Mouse (Mus musculus) ovary, postnatal 14 days (tissue): ENCODE measurements around the gene Rnf39.

Source experiments
- DNase-seq: peaks from one replicate; pipeline ENCODE4 v3.0.0; 2022; ENCODE audit warnings: low spot score

Rnf39 gene

DNA sequence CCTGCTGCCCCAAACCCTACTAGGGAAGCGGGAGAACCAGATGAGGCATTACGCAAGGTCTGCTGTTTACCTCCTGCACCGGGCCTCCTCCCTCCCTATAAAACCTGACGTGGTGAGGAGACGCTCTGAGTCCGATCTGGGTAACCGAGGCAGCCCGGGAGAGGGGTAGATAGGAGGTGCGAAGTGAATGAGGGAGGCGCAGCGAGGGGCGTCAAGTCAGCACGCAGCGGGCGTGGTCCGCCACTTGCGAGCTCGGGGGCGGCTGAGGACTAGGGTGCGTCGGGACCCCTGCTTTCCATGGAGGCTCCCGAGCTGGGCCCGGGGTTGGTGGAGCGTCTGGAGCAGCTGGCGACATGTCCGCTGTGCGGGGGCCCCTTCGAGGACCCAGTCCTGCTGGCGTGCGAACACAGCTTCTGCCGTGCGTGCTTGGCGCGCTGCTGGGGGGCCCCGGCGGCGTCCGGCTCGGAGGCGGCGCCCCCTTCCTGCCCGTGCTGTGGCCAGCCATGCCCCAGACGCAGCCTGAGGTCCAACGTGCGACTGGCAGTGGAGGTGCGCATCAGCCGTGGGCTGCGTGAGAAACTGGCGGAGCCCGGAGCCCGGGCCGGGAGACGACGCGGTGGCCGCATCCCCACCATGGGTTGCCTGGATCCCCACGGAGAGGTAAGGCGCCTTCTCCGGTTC lies at the start of gene Rnf39:
Gene Rnf39 (plus strand): TSS at position 128 of the 681 bp plus-strand sequence.
- no peak for DNase-seq

DNA sequence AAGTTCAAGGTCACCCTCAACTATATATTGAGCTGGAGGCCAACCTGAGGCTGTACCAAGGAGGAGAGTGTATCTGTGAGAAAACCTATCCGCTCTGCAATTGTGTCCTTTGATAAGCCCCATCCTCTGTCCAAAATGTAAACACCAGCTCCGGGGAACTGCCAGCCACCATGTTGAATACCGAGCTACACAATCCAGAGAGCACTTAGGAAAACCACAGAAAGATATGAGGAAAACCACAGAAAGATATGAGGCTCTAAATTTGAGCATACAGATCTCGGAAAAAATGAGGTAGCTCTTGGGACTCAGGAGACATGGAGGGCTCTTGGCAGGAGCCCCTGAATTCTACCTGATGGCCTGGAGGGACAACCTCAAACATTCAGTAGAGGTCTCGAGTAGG lies 49.3 kb upstream of the Rnf39 start:
- DNase-seq, result no peak

DNA sequence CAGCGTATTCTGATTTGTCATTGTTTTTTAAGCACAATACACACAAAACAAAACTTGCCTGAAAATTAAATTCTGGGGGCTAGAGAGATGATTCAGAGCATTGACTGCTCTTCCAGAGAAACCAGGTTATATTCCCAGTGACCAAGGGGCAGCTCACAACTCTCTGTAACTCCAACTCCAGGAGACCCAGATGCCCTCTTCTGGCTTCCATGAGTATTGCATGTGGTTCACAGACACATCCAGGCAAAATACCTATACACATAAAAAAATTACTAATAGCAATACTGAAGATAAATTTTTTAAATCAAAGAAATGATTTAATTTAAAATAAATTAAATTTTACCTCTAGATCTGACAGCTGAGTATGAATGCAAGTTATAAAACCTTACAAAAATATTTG lies 46.1 kb upstream of the Rnf39 start:
- DNase-seq, result peak; percentile 19

DNA sequence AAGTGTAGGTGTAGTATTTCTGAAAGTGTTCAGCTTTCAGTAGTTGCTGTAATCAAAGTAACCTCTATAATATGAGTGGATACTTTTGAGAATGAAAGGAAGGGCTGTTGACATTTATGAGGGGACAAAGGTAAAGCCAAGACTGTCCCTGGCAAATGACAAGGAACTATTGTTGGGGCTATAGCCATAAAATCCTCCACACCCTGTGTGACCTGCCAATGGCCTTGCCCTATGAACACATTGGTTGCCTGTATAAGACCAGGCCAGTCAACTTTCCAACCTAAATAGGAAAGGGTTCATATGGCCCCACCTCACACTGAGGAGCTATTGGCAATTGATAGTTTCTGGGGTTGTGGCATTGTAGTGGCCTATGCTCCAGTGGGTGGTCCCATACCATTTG lies 45.7 kb upstream of the Rnf39 start:
- no peak for DNase-seq

DNA sequence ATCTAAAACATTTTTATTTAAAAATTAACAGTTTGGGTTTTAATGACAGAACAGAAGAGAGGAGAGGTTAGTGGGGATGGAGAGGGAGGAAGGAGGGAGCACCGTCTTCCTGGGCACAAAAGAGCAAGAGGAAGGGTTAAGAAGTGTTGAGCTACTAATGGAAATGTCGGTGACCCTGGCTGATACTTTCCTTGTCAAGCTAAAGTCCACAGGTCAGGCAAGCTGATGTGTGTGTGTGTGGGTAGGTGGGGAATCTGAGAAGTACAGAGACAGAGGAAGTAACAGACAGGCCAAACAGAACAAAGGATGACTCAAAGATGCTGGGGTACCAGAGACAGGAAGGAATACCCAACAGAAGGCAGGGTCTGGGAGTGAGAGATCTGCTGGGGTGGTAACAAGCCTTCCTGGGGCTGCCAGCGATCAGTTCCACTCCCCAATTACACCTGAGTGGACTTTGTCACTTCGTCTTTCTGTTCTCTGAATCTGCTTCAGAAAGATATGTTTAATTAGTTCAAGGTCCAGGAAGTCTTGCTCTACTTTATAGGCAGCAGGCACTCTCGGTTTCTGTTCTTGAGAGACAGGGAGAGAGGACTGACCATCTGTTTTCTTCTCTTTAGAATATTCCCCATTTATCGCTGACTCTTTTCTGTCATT lies 45.0 kb upstream of the Rnf39 start, which contains the start of gene Trim31:
Gene Trim31 (plus strand): TSS at position 567 of the 654 bp plus-strand sequence.
- DNase-seq, result no peak

DNA sequence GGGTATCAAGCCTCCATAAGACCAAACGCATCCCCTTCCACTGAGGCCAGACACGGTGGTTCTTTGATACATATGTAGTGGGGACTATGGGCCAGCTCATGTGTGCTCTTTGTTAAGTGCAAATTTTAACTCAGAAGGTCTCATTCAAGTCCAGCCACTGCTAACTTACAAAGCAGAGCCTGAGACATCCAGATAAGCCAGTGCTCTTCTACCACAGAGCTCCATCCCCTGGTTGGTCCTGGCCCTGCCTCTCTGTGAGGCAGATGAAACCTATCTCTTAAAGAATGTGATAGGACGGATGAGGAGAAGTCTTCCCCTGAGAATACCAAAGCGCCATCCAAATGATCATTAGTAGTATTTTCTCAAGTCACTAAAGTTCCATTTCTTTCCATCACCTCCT lies 43.3 kb upstream of the Rnf39 start:
- no peak for DNase-seq

DNA sequence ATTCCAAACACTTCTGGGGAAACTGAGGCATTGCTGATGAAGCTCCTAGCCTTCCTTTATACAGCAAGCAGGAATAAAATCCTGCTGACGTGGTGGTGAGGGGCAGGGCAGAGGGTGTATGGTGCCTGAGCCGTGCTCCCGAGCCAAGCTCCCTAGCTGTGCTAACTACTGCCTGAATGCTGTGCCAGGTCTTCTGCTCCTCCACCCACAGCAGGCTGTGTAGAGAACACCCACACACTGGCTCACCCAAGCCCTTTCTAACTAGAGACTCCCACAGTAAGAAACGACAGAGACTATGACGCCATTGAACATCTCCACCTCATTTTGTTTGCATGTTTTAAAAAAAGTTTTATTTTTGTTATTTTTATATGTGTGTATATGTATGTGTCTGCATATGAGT lies 42.7 kb upstream of the Rnf39 start:
- DNase-seq, result no peak

DNA sequence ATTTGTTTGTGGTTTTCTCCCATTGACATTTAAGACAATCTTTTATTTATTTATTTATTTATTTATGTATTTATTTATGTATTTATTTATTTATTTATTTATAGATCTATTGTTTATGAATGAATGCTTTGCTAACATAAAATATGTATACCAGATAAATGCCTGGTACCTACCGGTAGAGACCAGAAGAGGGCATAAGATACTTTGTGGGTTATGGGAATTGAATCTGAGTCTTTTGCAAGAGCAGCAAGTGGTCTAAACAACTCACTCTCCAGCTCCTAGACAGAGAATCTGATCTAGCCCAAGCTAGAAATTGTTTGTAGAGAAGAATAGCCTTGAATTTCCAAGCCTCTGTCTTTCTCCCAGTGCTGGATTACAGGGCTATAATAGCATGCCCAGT lies 42.0 kb upstream of the Rnf39 start:
- no peak for DNase-seq

DNA sequence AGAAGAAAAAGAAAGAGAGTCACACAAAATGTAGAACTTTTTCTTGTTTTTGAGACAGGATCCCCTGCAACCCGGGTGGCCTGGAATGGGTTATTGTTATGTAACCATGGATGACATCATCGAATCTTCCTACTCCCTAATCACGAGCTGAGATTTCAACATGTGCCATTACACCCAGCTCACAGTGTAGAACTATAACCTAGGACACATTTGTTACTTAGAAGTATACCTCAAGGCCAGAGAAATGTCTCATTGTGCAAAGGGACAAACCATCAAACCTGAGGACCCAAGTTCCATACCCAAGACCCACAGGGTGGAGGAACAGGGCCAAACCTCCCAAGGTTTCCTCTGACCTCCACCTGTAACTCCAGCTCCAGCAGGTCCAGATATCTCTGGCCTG lies 39.1 kb upstream of the Rnf39 start:
- no peak for DNase-seq

DNA sequence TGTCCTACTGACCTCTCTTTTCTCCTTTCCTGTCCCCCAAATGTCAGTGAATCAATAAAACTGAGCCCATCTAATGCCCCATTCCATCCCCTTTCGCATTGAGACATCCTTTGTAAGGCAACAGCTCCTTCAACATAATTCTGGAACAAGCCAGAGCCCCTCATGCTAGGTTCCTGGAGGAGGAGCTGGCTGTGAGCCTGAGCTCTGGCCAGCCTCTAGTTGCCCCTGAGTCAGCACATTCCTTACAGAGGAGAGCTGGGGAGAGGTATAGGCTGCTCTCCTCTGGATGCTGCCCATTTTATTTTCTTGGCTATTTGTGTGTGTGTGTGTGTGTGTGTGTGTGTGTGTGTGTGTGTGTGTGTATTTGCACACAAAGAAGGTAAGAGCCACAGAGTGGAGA lies 34.5 kb upstream of the Rnf39 start:
- no peak for DNase-seq

DNA sequence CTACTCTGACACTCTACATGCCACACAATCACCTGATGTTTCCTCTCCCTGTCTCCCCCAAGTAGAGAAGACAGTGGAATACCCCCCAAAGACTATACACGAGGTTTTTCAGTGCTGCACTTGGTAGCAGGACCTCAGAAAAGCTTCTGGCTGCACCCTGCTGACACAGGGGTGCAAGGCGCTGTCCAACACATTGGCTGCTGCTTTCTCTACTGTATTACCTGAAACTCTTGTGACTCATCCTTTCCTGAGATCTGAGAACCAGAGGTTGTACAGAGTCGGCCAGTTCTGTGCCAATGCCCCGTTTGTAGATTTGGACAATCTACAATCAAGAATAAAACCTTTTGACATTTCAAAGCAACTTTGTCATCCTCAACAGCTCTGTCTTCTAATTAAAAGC lies 32.9 kb upstream of the Rnf39 start:
- no peak for DNase-seq

DNA sequence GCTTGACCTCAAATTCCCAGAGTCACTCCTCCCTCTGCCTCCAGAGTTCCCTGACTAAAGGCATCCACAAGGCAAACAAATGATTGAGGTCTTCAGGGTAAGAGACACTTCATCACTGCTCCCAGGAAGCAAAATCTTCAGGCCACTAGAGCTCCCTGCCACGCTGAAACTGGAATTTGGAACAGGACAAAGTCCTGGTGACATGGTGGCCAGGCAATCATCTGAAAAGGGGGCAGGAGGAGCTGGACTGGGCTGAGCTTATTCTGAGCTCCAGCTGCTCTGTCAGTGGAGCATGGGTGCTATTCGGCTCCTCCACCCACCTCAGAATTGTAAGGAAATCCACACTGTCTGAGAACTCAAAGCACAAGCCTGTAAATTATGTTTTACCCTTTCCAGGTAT lies 30.7 kb upstream of the Rnf39 start:
- DNase-seq, result no peak

DNA sequence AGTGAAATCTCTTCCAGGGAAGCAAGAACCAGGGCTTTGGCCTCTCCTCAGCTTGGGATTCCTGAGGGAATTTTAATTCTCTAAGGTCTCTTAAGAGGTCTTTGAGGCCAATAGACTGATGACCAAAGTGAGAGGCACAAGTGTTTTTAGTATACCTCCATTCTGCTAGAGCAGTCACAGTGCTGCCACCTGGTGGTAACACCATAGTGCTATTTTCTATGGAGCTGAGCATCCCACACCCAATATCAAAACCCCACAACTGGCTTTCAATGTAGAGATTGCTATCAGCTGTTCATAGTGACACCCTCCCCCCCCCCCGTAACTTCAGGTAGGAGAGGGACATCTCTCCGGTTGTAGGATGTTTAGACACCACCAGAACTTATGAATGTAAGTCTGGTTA lies 28.6 kb upstream of the Rnf39 start:
- DNase-seq, result peak; percentile 64

DNA sequence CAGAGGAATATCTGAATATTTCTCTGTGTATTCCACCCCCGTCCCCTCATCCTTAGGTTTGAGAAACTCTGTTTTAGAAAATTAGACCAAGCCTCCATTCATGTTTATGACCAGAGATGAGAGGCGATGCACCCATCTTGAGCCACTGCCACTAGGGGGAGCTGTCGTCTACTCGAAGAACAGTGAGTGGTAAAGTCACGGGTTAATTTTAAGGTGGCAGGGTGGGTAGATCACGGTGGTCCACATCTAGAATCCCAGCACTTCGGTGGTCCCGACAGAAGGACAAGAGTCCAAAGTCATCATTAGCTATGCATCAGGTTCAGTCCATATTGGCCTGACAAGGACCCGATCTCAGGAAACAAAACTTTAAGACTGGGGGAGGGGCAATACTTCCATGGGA lies 27.6 kb upstream of the Rnf39 start:
- DNase-seq, result peak; percentile 48

DNA sequence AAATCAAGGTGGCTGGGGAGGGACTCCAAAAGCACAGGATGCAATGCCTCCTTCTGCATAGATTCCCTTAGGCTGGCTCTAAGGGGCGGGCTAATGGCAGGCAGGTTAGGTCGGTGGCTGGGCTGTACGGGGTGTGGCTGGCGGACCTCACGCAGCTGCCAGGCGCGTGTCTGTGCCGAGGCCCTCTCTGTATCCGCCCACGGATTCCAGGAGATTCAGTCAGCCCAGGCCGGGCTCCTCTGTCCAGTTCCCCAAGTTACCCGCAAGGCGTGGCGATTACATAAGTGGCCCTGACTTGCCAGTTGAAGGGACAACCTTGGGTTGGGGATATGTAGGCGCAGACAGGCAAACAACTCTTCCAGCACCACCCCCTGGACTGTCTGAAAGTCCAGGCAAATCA lies 22.5 kb upstream of the Rnf39 start:
- no peak for DNase-seq

DNA sequence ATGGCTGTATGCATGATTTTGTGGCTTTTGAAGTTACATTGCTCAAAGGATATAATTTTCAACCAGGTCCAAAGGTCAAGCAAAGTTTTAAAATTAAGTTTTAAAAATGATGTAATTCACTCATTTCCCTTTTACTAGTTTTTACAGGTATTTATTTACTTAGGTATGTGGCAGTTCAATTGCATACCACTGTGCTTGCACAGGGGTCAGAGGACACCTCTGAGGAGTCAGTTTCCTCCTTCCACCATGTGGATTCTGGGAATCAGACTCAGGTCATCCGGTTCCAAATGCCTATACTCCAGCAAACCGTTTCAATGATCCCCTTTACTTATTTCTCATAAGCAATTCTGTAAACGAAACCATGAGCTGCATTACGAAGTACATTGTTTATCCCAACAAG lies 20.0 kb upstream of the Rnf39 start:
- no peak for DNase-seq

DNA sequence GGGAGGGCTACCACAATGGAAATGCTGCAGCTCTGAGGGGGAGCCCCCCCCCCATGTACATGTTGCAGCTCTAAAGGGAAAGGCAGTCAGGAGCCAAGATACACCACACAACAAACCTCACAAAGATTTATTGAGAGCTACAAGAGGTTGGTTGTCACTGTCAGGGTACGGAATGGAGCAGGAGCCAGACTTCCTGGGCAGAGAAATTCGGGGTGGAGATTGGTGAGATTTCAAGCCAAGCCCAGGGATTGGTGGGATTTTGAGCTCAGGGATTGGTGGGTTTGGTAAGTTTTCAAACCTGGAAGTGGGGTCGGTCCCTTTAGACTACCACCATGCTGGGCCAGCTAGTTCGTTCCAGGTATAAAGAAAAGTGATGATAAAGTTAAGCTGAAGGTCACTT lies 19.2 kb upstream of the Rnf39 start:
- DNase-seq, result no peak

DNA sequence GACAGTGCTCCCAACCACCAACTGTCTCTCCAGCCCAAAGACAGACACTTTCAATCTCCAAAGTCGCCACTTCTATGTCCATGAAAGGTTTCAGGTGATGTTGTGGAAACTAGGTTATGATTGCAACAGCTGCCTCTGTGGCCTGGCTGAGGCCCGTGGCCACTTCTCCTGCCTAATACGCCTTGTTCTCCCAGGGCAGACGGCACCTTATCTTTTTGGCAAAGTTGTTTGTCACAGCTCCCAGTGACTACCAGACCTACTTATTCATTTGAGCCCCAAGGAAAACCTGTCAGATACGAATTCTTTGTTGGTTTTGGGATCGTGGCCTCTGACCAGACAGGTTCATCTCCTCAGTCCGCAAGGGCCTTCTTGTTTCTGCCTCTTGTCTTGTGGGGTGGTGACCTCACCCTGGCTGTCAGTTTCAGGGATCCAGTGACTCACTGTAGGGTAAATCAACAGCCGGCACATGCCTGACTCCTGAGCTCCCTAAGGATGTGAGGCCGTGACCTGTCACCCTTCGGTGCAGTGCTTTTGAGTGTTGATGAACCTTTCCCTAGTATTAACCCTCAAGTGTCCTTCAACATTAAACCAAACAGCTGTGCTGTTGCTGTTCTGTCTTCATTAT lies 15.1 kb upstream of the Rnf39 start:
- DNase-seq, result no peak

DNA sequence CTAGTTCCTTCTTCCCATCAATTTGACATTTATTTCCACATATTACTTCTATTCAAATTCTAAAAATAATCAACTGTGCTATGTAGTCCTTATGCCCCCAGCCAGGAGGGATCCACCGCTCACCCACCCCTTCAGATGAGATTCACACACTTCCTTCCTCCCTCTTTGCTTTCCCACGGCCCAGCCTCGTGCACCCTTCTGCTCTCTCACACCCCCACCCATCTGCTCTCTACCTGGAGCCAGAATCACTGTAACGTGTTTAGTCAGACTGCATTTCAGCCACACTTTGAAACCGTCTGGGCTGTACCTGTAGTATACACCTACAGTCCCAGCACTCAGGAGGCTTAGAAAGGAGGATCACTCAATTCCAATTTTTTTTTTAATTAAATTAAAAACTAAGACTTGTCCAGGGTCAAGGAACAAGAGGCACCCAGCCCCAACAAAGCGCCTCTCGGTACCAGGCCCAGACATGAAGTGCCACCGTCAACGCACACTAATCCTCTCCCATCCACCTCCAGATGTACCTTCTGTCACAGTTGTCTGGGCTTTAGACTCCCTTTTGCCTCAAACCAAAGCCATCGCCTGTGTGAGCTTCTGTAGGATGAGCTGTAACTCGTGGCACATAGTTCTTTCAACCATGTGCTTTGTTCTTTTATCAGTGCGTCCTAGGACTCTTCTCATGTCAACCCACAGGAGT lies 13.3 kb upstream of the Rnf39 start:
- no peak for DNase-seq

DNA sequence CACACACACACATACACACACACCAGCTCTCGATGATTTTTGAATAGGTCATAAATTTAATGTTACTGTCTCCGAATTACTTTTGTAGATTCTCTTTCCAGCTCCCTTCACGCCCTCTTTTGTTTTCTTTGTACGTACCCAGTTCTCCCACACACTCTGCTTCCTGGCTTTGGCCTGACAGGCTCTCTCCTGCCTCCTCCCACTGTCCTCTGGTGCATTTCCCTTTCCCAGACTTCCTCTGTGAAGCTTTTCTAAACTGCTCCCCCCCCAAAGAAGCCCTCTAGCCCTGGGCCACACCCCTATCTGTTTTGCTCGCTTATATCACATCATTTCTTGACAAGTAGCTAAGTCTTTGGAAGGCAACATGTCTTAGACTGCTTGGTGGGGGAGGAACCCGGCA lies 12.5 kb upstream of the Rnf39 start:
- DNase-seq, result no peak

DNA sequence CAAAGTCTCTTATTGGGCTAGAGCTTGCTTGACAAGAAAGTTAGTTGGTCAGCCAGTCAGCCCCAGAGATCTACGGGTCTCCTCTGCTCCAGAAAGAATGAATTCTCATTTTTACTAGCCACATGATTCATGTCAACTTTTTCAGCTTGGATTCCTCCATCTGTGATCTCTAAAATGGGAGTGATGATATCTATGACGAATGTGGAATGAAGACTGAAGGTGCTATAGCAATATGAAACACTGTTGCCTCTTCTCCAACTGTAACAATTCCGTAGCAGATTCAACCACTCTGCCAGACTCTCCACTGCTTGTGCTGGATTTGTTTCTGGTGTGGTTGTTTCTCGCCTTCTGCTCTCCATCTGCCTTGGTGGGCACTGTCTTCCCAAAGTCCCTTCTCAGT lies 11.6 kb upstream of the Rnf39 start:
- DNase-seq, result no peak

DNA sequence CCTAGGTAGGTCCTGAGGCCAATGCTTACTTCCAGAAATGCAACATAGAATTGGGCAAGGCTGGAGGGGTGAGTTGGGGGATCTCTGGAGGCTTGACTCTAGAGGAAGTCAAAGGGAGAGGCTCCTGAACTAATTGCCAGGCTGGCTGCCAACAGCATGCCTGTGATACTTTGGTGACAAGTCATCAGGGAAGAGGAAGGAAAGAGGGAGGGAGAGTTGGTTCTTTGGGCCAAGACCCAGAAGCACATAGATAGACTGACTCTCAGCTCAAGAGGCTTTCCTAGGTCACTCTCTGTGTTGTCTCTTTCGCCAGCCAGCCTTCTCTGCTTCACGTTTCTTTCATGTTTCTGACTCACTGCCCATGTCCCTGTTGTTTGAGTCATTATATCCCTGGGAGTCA lies 10.9 kb upstream of the Rnf39 start:
- no peak for DNase-seq

DNA sequence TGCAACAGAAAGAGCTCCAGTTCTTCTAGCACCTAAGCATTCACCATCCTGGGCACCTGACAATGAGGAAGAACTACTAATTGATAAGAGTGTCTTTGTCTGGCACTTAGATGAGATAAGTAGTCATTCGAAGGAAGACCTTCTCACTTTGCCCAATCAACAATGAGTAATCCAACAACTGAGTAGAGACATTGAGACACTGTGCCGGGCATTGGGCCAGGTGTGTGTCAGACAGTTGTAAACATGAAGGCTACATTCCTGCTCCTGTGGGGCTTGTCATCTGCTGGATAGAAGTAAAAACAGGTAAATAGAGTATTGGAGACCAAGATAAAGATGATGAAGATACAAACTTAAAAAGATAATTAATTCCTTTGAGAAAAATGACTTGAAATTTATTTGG lies 4.7 kb upstream of the Rnf39 start:
- DNase-seq, result no peak
